Mouse (Mus musculus): ENCODE results near the gene Pgf.

- TF ChIP-seq POLR2A (IDR thresholded peaks at IDR 0.05; ENCODE audit: insufficient read depth, low read depth, low read length) (no peak), CTCF (IDR thresholded peaks at IDR 0.05) (no peak)
These were observed 53.9 kb downstream of the Pgf start for GRCm38 (mm10) chr12:85123645-85124044.
